Mouse (Mus musculus) thymus, adult 2 months (tissue): ENCODE measurements at regions not wholly inside any gene's neighbourhood (a gene's known extent, or its start where the extent isn't known, plus 50 kb on each side); places are given as distances from the start of the nearest gene placed in this dataset.
A peak's percentile ranks its signal among the peaks of the same experiment; 100 is the strongest.

Experiments
- CTCF ChIP-seq: fragments of 200-500 bp; IDR thresholded peaks from 2 replicates; pipeline ENCODE4 v1.5.1; 2012; ENCODE audit warnings: mild to moderate bottlenecking, control low read depth, low read length, moderate library complexity, borderline replicate concordance; ENCODE audit not compliant: control insufficient read depth, poor library complexity, insufficient read depth; ENCODE audit errors: extremely low read depth
- POLR2A ChIP-seq: fragments of 200-500 bp; IDR thresholded peaks from 2 replicates; pipeline ENCODE4 v1.6.1; 2012; ENCODE audit warnings: mild to moderate bottlenecking, low read length, control low read depth, moderate library complexity; ENCODE audit not compliant: control insufficient read depth, poor library complexity, insufficient read depth; ENCODE audit errors: extremely low read depth

DNA sequence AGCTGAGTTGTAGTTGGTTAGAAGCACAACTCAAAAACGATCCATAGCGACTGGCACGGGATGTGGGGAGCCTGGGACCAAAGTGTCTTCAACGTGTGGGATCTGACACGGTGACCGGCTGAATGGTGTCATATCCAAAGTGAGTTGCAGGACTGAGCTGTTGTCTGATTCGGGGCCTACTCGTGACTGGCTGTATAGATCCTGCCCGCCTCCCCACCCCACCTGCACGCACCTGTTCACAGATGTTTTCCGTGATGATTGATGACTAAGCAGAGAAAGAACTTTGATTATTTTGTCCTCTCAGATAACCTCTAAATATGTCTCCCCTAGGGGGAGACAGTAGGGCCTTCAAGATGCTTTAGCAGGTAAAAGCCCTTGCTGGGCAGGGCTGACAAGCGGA lies 83.2 kb downstream of the Zfp281 start:
- TF ChIP-seq CTCF (0 out of 2 replicates have a peak, but pooled peaks have one; percentile 36), POLR2A (no peak)
